Mouse (Mus musculus) lung, postnatal 0 days (tissue): Measurements from ENCODE around the gene Adad2.

Source experiments
- CTCF ChIP-seq: IDR thresholded peaks from 2 replicates; pipeline ENCODE4 v1.5.1; 2016; ENCODE audit warnings: antibody characterized with exemption, mild to moderate bottlenecking
- EP300 ChIP-seq: IDR thresholded peaks from 2 replicates; pipeline ENCODE4 v1.6.1; 2016; ENCODE audit warnings: antibody characterized with exemption, mild to moderate bottlenecking, control low read depth

DNA sequence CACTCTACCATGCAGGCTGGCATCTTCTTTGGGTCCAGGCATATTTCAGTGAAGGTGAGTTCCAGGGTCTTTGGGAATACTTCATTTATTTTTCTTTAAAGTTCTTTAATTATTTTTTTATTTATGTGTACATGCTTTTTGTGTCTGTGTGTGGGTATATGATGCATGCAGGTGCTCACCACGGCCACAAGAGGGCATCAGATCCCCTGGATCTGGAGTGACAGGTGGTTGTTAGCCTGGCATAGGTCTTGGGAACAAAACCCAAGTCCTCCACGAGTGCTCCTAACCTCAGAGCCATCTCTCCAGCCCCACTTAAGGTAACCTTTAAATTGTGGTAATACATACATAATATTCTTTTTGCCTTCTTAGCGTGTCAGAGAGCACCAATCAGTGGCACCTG lies 33.6 kb downstream of the Adad2 start:
- peak; percentile 41 for TF ChIP-seq CTCF
- no peak for TF ChIP-seq EP300
